Mouse (Mus musculus) brain, adult 2 months (tissue): Measurements from ENCODE around the gene Anp32e.
"Not testable (repeated sequence)": the region's sequence is repeated elsewhere in the genome, so short reads cannot be mapped to it uniquely, and the experiment has no call there.

Experiments used
- DNase-seq: peaks from one replicate; pipeline ENCODE4 v3.0.0; 2011; ENCODE audit warnings: low read depth, low spot score

Gene Anp32e

GRCm38 (mm10) chr3:95938835-95939234, 9.8 kb downstream of the Anp32e start:
- DNase-seq: peak; percentile 13

GRCm38 (mm10) chr3:95942749-95943148, 13.7 kb downstream of the Anp32e start:
- DNase-seq: no peak

GRCm38 (mm10) chr3:95943226-95943625, 14.2 kb downstream of the Anp32e start:
- no peak for DNase-seq

- no peak for DNase-seq
Observed at GRCm38 (mm10) chr3:95944742-95945141, 15.7 kb downstream of the Anp32e start.

- no peak for DNase-seq
Observed at GRCm38 (mm10) chr3:95945731-95946240, 16.7 kb downstream of the Anp32e start.

- DNase-seq: no peak
Observed at GRCm38 (mm10) chr3:95948325-95948724, 19.3 kb downstream of the Anp32e start.

GRCm38 (mm10) chr3:95950763-95951551, 21.9 kb downstream of the Anp32e start:
- peak; percentile 98 for DNase-seq

- DNase-seq: not testable (repeated sequence)
Observed at GRCm38 (mm10) chr3:95951566-95951965, 22.5 kb downstream of the Anp32e start.

- DNase-seq: no peak
Observed at GRCm38 (mm10) chr3:95953023-95953422, 24.0 kb downstream of the Anp32e start.

- no peak for DNase-seq
Observed at GRCm38 (mm10) chr3:95953522-95953921, 24.5 kb downstream of the Anp32e start.

- not testable (repeated sequence) for DNase-seq
Observed at GRCm38 (mm10) chr3:95954648-95955173, 25.7 kb downstream of the Anp32e start.

- DNase-seq: no peak
Observed at GRCm38 (mm10) chr3:95955318-95955717, 26.3 kb downstream of the Anp32e start.

- peak; percentile 80 for DNase-seq
Observed at GRCm38 (mm10) chr3:95957359-95958148, 28.5 kb downstream of the Anp32e start.

- DNase-seq: no peak
Observed at GRCm38 (mm10) chr3:95959082-95959481, 30.0 kb downstream of the Anp32e start.

GRCm38 (mm10) chr3:95959807-95960206, 30.8 kb downstream of the Anp32e start:
- no peak for DNase-seq

- DNase-seq: not testable (repeated sequence)
Observed at GRCm38 (mm10) chr3:95962182-95962581, 33.1 kb downstream of the Anp32e start.

GRCm38 (mm10) chr3:95963230-95963629, 34.2 kb downstream of the Anp32e start:
- no peak for DNase-seq

GRCm38 (mm10) chr3:95963681-95964080, 34.6 kb downstream of the Anp32e start:
- DNase-seq: peak; percentile 67

GRCm38 (mm10) chr3:95965518-95966451, 36.7 kb downstream of the Anp32e start:
- DNase-seq: peak; percentile 86

- no peak for DNase-seq
Observed at GRCm38 (mm10) chr3:95969277-95969676, 40.2 kb downstream of the Anp32e start.

GRCm38 (mm10) chr3:95970661-95971060, 41.6 kb downstream of the Anp32e start:
- not testable (repeated sequence) for DNase-seq
